Mouse (Mus musculus) left cerebral cortex, adult 8-10 months (tissue): ENCODE measurements around the gene Zfp108. TPM values are rescaled to one million over a fixed set of nuclear protein-coding genes. Genes with fewer than 3 reads are reported as not detected.

Experiments used
- DNase-seq, 2 experiments: peaks; one replicate each; pipeline ENCODE4 v3.0.0; 2022; ENCODE audit warnings: low spot score in 2 of 2
- total RNA-seq, 4 experiments: library from RNA; stranded (reverse); gene quantifications; 2 replicates each; pipeline ENCODE4 v1.2.4; 2022

The Zfp108 gene
- total RNA-seq, 4 experiments from 2014 or later = 7.7 to 9.9 (median 9.0) TPM

DNA sequence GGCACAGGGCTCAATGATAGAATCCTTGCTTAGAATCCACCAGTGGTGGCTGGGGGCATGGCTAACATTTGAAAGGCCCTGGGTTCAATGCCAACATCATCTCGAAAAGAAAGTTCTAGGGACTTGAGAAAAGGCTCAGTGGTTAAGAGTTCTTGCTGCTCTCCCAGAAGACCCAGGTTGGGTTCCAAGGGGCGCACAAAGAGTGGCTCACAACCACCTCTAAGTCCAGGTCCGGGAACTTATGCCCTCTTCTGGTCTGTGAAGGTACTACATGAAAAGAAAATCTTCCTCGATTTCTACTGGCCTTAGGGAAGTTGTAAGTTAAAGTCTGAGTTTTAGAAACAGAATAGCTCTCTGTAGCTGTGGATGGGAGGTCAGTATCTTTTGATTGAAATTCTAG lies 31.5 kb downstream of the Zfp108 start:
- no peak for DNase-seq

DNA sequence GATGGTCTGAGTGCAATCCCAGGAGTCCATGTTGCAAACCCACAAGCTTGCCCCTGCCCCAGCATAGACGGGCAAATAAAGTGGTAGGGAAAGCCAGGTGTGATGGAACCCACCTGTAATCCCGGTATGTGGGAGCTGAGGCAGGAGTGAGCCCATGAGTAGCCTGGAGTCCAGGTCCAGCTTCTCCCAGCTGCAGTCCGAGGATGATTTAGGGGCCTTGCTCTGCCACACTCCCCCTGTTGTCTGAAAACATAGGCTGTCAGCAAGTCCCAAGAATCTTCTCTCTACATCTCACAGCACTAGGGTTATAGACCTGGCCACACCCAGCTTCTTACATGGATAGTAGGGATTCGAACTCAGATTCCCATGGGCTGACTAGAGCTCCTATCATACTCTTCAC lies 32.3 kb downstream of the Zfp108 start:
- DNase-seq = no peak

DNA sequence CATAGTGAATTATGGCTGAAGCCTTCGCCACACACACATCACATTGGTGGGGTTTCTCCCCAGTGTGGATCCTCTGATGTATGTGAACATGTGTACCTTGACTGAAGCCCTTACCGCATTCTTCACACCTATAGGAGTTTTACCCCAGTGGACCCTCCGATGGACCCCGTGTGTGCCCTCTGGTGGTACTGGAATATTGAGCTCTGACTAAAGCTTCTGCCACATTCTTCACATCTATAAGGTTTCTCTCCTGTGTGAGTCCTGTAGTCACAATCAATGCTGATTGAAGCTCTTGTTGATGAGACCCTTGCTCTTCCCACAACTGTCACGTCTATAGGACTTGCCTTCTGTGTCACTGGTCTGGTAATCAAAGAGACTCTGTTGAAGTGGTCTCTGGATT lies 33.1 kb downstream of the Zfp108 start:
- no peak for DNase-seq

DNA sequence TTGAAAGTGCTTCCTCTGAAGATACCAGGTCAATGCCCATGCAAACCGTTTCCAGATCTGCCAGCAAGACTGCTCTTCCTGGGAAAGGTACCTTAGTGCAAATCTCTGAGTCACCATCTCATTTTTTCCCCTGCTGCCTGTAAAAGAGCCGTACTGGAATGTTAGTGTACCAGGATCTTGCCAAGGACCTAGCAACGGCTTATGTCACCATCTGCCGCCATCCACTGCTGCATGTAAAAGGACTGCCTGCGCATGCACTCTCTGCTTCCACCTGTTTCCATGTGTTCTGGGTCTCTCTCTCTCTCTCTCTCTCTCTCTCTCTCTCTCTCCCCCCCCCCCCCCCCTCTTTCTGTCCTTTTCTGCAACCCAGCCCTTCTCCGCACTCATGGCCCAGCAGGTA lies 33.9 kb downstream of the Zfp108 start:
- DNase-seq = no peak

DNA sequence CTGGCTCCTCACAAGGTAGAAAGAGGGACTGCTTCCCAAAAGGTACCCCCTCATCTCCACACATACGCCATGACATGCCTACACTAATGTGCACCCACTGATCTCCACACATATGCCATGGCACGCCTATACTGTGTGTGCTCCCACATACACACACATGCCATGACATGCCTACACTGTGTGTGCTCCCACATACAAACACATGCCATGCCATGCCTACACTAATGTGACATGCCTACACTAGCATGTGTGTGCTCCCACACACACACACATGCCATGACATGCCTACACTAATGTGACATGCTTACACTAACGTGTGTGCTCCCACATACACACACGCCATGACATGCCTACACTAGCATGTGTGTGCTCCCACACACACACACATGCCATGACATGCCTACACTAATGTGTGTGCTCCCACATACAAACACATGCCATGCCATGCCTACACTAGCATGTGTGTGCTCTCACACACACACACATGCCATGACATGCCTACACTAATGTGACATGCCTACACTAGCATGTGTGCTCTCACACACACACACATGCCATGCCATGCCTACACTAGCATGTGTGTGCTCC lies 35.6 kb downstream of the Zfp108 start:
- DNase-seq = no peak

DNA sequence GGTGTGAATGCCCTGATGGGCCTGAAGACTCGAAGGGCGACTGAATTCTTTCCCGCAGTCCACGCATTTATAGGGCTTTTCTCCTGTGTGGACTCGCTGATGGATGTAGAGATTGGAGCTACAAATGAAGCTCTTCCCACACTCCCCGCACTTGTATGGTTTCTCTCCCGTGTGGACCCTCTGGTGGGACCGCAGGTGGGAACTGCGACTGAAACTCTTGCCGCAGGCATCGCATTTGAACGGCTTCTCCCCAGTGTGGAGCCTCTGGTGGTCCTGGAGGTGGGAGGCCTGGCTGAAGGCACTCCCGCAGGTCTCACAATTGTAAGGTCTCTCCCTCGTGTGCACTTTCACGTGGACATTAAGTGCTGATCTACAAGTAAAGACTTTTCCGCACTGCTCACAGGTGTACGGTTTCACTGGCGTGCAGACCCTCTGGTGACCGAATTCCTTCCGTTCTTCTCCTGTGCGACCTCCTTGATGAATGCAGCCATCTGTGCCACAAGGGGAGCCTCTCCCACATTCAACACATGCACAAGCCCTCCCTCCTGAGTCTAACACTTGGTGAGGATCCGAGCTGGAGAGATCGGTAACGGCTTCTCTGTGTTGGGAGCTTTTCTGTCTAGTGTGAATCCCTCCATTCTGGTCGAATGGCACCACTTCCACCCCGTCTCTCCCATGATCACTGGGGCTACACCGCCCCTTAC lies 36.9 kb downstream of the Zfp108 start:
- no peak for DNase-seq

DNA sequence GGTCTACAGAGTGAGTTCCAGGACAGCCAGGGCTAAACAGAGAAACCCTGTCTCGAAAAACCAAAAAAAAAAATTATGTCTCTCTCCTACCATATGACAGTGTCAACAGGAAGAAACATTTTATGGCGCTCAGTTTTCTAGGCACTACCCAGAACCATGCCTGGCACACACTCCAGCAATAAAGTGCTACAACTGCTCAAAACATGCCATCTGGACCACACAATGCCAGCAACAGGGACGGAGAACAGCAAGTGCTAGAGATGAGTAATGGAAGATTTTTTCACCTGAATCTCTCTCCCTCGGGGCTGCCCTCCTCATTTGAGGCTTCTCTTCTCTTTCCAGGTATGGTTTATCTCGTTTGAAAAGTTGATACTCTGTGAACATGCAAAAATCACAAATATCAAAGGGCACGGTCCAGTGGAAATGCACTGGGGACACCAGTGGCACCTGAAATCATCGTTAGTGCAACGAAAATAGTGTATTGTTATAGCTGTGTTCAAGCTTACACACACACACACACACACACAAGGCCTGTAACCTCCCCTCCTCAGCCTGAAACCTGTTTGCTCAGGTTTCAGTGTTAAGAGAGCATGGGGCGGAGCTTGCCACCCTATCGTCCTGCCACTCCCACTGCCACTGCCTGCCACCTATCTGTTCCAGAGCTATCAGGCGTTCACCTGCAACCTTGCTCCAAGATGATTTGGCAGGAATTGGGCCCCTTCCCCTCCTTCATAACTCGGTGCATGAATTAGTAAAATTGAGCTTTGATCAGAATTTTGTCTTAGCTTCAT lies 38.7 kb downstream of the Zfp108 start:
- DNase-seq = no peak

DNA sequence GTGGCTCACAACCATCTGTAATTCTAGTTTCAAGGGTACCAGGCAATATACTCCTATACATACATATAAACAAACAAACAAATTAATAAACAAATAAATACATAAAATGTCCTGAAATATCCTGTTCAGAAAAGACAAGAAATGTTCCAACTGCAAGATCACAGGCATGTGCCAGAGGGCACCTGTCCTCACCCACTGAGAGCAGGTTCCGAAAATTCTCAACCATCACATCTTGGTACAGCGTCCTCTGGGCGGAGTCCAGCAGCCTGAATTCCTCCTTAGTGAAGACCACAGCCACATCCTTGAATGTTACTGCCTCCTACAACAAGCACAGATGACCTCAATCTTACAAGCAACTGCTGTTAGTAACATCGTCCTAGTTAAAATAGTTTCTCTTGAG lies 40.2 kb downstream of the Zfp108 start:
- no peak for DNase-seq

DNA sequence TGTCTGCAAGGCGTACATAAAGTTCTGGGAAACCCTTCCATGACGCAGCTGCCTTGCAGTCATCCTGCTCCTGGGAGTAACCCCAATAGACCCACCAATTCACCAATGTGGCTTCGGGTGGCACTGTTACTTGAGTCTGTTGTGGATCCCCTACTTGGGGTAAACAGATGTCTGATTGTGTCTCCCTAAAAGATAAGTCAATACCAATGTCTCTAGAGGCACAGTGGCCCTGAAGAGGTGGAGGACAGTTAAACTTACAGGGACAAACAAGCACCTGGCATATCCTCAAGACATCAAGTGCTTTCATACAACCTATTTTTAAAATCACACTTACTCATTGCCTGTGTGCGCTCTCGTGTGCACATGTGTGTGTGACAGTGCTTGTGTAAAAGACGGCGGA lies 40.8 kb downstream of the Zfp108 start:
- no peak for DNase-seq

DNA sequence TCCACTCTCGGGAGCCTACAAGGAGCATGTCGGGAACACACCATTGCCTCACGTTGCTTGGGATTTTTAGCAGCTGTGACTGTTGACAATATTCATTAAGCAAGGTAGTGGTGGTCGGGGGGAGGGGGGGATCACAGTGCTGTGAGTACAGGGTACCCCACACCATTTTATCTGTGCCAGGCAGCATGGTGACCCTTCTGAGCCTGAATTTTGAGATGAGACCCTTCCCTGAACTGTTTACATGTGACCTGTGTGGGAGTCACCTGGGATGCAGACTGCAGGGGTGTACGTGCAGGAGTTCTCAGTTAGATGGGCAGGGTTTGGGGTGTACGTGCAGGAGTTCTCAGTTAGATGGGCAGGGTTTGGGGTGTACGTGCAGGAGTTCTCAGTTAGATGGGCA lies 41.8 kb downstream of the Zfp108 start:
- no peak for DNase-seq

DNA sequence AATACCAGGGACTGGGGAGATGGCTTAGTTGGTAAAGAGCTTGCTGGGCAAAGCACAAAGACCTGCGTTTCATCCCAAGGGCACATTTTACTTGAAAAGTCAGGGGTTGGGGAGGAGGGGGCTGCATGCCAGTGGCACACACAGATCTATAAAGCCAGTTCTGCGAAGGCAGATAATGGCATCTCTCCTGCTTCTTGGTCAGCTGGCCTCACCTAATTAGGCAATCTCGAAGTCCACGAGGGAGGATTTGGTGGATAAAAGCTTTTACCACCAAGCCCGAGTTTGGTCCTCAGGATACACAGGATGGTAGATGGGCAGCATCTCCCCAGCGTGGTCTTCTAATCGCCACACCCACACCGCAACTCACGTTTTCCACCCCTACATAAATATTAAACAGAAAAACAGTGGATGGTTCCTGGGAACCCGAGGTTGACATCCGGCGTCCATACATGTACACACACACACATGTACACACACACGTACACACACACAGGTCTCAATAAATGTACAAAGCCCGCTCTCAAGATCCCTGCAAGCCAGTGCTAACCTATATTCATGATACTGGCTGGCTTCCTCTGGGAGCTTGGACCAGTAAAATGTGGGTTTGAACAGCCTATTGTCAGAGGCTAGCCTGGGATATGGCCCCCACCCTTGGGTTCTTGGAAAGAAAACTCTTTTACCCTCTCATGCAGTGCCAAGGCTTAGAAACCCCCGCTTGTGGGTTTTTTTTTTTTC lies 42.9 kb downstream of the Zfp108 start:
- no peak for DNase-seq

DNA sequence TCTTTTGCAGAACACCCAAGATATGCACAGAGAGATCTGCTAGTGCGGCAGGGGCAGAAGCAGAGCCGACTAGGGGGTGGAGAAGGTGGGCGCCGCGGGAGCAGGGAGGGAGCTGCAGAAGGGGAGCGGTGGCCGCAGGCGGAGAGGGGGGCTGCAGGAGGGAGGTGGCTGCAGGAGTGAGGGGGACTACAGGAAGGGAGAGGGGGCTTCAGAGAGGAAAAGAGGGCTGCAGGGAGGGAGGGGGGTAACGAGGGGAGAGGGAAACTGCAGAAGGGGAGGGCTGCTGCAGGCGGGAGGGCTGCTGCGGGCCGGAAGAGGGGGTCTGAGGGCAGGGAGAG lies 44.0 kb downstream of the Zfp108 start:
- DNase-seq = no peak

DNA sequence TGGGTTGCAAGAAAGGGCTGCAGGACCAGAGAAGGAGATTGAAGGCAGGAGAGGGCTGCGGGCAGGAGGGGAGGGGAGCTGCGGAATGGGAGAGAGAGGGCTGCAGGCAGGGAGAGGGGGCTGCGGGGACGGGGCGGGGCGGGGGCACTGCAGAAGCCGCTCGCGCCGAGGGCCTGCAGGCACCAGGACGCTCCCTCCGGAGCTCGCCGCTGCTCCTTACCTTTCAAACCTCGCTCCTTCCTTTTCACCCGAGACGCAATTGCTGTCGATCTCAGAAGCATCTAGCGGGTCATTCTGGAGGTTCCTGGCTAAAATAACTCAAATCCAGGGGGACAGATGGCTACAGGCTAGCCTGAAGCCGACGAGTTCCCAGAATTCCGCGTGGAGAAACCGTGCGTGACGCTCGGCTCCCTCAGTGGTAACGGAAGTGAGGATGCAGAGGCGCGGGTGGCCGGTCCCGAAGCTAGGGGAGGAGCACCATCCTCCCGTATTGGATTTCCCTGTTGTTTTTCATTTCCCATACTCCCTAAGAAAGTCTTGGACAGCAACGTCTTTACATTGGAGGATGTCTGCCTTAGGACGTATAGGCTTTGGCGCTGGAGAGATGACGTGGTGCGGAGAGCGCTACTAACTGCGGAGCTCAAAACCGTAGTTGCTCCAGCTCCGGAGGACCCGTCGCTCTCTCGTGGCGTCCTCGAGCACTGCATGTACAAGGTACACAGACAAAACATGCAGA lies 44.5 kb downstream of the Zfp108 start:
- peak; percentile 78 to 93 for DNase-seq

DNA sequence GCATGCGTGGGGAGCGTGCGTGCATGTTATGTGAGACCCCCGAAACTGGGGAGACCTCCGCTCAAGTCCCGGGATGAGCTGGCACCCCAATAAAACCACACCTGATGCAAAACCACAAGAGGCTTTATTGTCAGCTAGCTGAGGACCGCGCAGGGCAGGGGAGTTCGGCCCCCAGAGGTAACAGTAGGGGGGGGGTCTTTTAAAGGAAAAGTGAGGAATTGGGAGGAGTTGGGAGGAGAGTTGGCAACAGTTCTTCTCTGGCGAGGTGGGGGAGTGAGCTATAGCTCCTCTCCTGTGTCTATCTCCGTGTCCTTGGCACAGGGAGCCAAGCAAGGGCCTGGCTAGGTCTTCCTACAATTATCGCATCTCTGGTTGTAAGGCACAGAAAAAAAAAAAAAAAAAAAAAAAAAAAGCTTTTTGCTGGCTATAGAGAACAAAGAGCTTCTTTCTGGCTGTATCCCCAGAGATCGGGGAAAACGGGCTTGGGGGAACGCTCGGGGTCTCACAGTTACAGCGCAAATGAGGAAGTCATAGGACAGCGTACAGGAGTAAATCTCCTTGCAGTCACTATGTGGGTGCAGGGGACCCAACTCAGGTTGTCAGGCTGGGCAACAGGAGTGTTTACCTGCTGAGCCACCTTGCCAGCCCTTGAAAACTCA lies 45.4 kb downstream of the Zfp108 start:
- DNase-seq = no peak

DNA sequence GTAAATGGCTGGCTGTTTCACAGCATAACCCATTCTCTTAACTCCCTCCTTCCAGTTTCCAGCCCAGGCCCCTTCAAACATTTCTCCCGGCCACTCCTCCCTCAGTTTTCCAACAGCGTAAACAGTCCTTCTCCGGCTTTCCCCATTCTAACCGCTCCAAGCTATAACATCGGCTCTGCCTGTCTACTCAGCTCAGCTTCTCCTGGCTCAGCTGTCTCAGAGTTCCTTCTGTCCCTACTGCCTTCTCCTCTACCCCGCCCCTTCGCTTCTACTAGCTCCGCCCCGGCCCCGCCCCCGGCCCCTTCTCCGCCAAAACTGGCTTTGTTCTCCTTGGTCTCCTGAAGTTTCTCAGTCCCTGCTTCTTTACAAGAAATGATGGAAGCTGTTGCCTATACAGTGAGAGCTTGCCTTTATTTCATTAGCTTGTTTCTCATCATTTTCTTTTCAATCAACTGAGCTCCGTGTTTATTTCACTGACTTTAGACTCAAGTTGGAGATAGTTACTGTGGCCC lies 46.2 kb downstream of the Zfp108 start, which contains the start of gene Zfp61:
TSS of gene Zfp61 (minus strand) at position 462 of the 512 bp plus-strand sequence.
- no peak for DNase-seq

Other genes with a start within 250 kb of the Zfp108 start
- not detected for gene Vmn1r183, start 201.5 kb upstream of the Zfp108 start, total RNA-seq
- 10 to 100 TPM; 48.8 to 63.0 (median 52.7) TPM for gene Zfp180, start 172.9 kb upstream of the Zfp108 start, total RNA-seq
- gene Zfp112, start 142.5 kb upstream of the Zfp108 start, total RNA-seq = 10 to 100 TPM; 11.7 to 12.4 (median 12.1) TPM
- gene Zfp235, start 120.6 kb upstream of the Zfp108 start, total RNA-seq = 10 to 100 TPM; 19.7 to 23.1 (median 21.6) TPM
- 1 to 10 TPM; 2.7 to 4.8 (median 3.1) TPM for gene Zfp114, start 79.7 kb upstream of the Zfp108 start, total RNA-seq
- 10 to 100 TPM; 11.5 to 15.4 (median 12.1) TPM for gene Zfp111, start 43.4 kb upstream of the Zfp108 start, total RNA-seq
- gene Zfp109, start 17.2 kb upstream of the Zfp108 start, total RNA-seq = 10 to 100 TPM in 3 of 4 experiments, 1 to 10 TPM in 1; 9.5 to 11.8 (median 10.5) TPM
- gene Zfp93, start 15.6 kb downstream of the Zfp108 start, total RNA-seq = 10 to 100 TPM; 12.3 to 15.8 (median 13.6) TPM
- gene Zfp61, start 46.4 kb downstream of the Zfp108 start, total RNA-seq = 10 to 100 TPM; 19.0 to 24.4 (median 21.5) TPM
- 10 to 100 TPM; 14.2 to 16.4 (median 15.7) TPM for gene Zfp94, start 61.9 kb downstream of the Zfp108 start, total RNA-seq
- gene Tescl, start 79.1 kb downstream of the Zfp108 start, total RNA-seq = not detected
- not detected for gene Lypd5, start 94.4 kb downstream of the Zfp108 start, total RNA-seq
- gene Kcnn4, start 115.5 kb downstream of the Zfp108 start, total RNA-seq = 1 to 10 TPM in 1 of 4 experiments, under 1 TPM in 3; 0.50 to 1.0 (median 0.53) TPM
- 10 to 100 TPM; 40.2 to 47.7 (median 43.4) TPM for gene Smg9, start 144.8 kb downstream of the Zfp108 start, total RNA-seq
- gene Irgc1, start 197.5 kb downstream of the Zfp108 start, total RNA-seq = under 1 TPM in 1 of 4 experiments, not detected in 3; 0.21 TPM
- 1 to 10 TPM in 2 of 4 experiments, under 1 TPM in 2; 0.72 to 4.6 (median 2.1) TPM for gene Plaur, start 207.7 kb downstream of the Zfp108 start, total RNA-seq
- gene Cadm4, start 227.2 kb downstream of the Zfp108 start, total RNA-seq = 100 to 1,000 TPM; 215 to 253 (median 239) TPM